Mouse (Mus musculus) myocyte (in vitro differentiated cells): ENCODE results near the gene Ankrd23. TPM values are rescaled to one million over a fixed set of nuclear protein-coding genes. Genes with fewer than 3 reads are reported as not detected.

ENCODE experiments used
- H3K27me3 ChIP-seq: one replicate; pipeline ENCODE4 v1.6.1; 2011; ENCODE audit not compliant: control insufficient read depth, insufficient read depth, insufficient read length
- H3K36me3 ChIP-seq: one replicate; pipeline ENCODE4 v1.6.1; 2011; ENCODE audit not compliant: control insufficient read depth, insufficient read depth
- H3K4me2 ChIP-seq: one replicate; pipeline ENCODE4 v1.6.1; 2011; ENCODE audit warnings: low read depth, control low read depth
- H3K4me3 ChIP-seq: one replicate; pipeline ENCODE4 v1.5.1; 2011; ENCODE audit warnings: mild to moderate bottlenecking, control low read depth, moderate library complexity
- H3K79me2 ChIP-seq: one replicate; pipeline ENCODE4 v1.6.1; 2011; ENCODE audit not compliant: control insufficient read depth, insufficient read depth
- H3ac ChIP-seq: one replicate; pipeline ENCODE4 v1.6.1; 2011; ENCODE audit not compliant: control insufficient read depth, insufficient read length
- CEBPB ChIP-seq: IDR thresholded peaks from 2 replicates; pipeline ENCODE4 v1.6.1; 2011; ENCODE audit warnings: mild to moderate bottlenecking, moderate library complexity; ENCODE audit not compliant: poor library complexity, insufficient read depth, severe bottlenecking
- E2F4 ChIP-seq: IDR thresholded peaks from one replicate; pipeline ENCODE4 v1.6.1; 2011; ENCODE audit warnings: mild to moderate bottlenecking, control low read depth, moderate library complexity; ENCODE audit not compliant: insufficient read depth
- MAX ChIP-seq: IDR thresholded peaks from one replicate; pipeline ENCODE4 v1.6.1; 2011; ENCODE audit warnings: low read depth, mild to moderate bottlenecking, control low read depth
- MYOD1 ChIP-seq, 3 experiments: IDR thresholded peaks; one replicate each; pipeline ENCODE4 v1.6.1; 2011; ENCODE audit warnings: control low read depth in 2 of 3, low read depth in 2 of 3, mild to moderate bottlenecking in 2 of 3, moderate library complexity in 1 of 3; ENCODE audit not compliant: insufficient read length in 2 of 3, control insufficient read depth in 1 of 3
- MYOG ChIP-seq, 3 experiments: IDR thresholded peaks; one replicate each; pipeline ENCODE4 v1.6.1; 2011; ENCODE audit warnings: control low read depth in 2 of 3, low read depth in 2 of 3, mild to moderate bottlenecking in 2 of 3; ENCODE audit not compliant: insufficient read length in 2 of 3, control insufficient read depth in 1 of 3, insufficient read depth in 1 of 3
- POLR2A ChIP-seq: IDR thresholded peaks from one replicate; pipeline ENCODE4 v1.6.1; 2011; ENCODE audit warnings: low read depth, mild to moderate bottlenecking, control low read depth, moderate library complexity; ENCODE audit not compliant: insufficient read length
- POLR2AphosphoS2 ChIP-seq: IDR thresholded peaks from one replicate; pipeline ENCODE4 v1.6.1; 2011; ENCODE audit warnings: low read depth, control low read depth; ENCODE audit not compliant: insufficient read length
- REST ChIP-seq: IDR thresholded peaks from one replicate; pipeline ENCODE4 v1.6.1; 2011; ENCODE audit warnings: mild to moderate bottlenecking, control low read depth, moderate library complexity; ENCODE audit not compliant: insufficient read depth, insufficient read length
- SRF ChIP-seq: IDR thresholded peaks from one replicate; pipeline ENCODE4 v1.6.1; 2011; ENCODE audit warnings: low read depth; ENCODE audit not compliant: control insufficient read depth, insufficient read length
- TCF12 ChIP-seq: IDR thresholded peaks from one replicate; pipeline ENCODE4 v1.6.1; 2011; ENCODE audit warnings: mild to moderate bottlenecking, control low read depth; ENCODE audit not compliant: poor library complexity, insufficient read depth, severe bottlenecking
- TCF3 ChIP-seq: IDR thresholded peaks from one replicate; pipeline ENCODE4 v1.6.1; 2011; ENCODE audit warnings: low read depth, control low read depth; ENCODE audit not compliant: insufficient read length
- USF1 ChIP-seq: IDR thresholded peaks from one replicate; pipeline ENCODE4 v1.6.1; 2011; ENCODE audit warnings: low read depth, mild to moderate bottlenecking, control low read depth, moderate library complexity
- polyA plus RNA-seq: library from polyadenylated mRNA; unstranded; fragments of >200 nt; fragmentation: generic; extraction: Trizol; gene quantifications from one replicate; pipeline ENCODE4 v1.2.1, GENCODE M21; 2012; ENCODE audit warnings: missing spikeins

Gene Ankrd23
- polyA plus RNA-seq, 1 experiment: 78.6 TPM

- no peak overlapping the region for H3K4me2 ChIP-seq
- no peaks in the 10 kb centered on the region for H3K36me3 ChIP-seq
- H3K4me3 ChIP-seq: no peak overlapping the region
- no peaks in the 10 kb centered on the region for H3K79me2 ChIP-seq
- TF ChIP-seq MYOG (IDR thresholded peaks at IDR 0.05; ENCODE audit: control insufficient read depth in 1 of 3, insufficient read depth in 1 of 3, insufficient read length in 2 of 3, low read depth in 2 of 3) (no peak), REST (no peak), SRF (no peak), POLR2AphosphoS2 (no peak), USF1 (no peak), TCF12 (no peak), POLR2A (no peak), MYOD1 (IDR thresholded peaks at IDR 0.05; ENCODE audit: control insufficient read depth in 1 of 3, insufficient read length in 2 of 3, low read depth in 2 of 3) (no peak), TCF3 (no peak), CEBPB (no peak), E2F4 (no peak), MAX (no peak)
- no peak overlapping the region for H3ac ChIP-seq
- no peaks in the 10 kb centered on the region for H3K27me3 ChIP-seq
Measured at GRCm38 (mm10) chr1:36566425-36566824, 29.7 kb upstream of the Ankrd23 start.

- TF ChIP-seq MYOG (IDR thresholded peaks at IDR 0.05; ENCODE audit: control insufficient read depth in 1 of 3, insufficient read depth in 1 of 3, insufficient read length in 2 of 3, low read depth in 2 of 3): peak; percentile 37 to 76 (median 39)
- no peak for TF ChIP-seq E2F4
- TF ChIP-seq TCF3: peak; percentile 80
- TF ChIP-seq POLR2A: no peak
- peak; percentile 79 for TF ChIP-seq TCF12
- no peak for TF ChIP-seq REST
- peak in 1 of 3 experiments; percentile 80 for TF ChIP-seq MYOD1 (IDR thresholded peaks at IDR 0.05; ENCODE audit: control insufficient read depth in 1 of 3, insufficient read length in 2 of 3, low read depth in 2 of 3)
- peak; percentile 17 for TF ChIP-seq POLR2AphosphoS2
- Histone ChIP-seq H3K79me2 (no peaks in the 10 kb centered on the region), H3K4me2 (peak overlapping the region; percentile 98), H3ac (no peak overlapping the region), H3K4me3 (no peak overlapping the region), H3K36me3 (no peaks in the 10 kb centered on the region), H3K27me3 (no peaks in the 10 kb centered on the region)
Measured at GRCm38 (mm10) chr1:36564101-36564500, 27.4 kb upstream of the Ankrd23 start.

DNA sequence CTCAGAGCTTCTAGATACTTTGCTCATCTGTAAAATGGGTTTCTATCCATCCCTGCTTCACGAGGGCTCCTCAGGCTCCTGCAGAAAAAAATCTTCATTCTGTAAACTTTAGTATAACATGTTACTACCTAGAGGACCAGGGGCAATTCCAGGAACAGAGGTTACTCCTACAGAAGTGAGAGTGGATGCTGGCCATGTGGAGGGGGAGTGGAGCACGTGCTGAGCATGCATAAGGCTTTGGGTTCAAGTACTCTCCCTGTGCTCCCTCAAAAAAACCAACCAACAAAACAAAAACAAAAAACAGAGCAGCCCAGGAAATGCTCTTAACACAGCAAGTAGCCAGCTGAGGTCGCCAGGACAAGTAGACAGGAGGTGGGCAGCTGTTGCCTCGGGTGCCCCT, 26.9 kb upstream of the Ankrd23 start:
- Histone ChIP-seq H3K36me3 (no peaks in the 10 kb centered on the region), H3K4me2 (peak overlapping the region; percentile 98), H3K27me3 (no peaks in the 10 kb centered on the region), H3K4me3 (no peak overlapping the region), H3K79me2 (no peaks in the 10 kb centered on the region), H3ac (no peak overlapping the region)
- peak in 1 of 3 experiments; percentile 30 for TF ChIP-seq MYOG (IDR thresholded peaks at IDR 0.05; ENCODE audit: control insufficient read depth in 1 of 3, insufficient read depth in 1 of 3, insufficient read length in 2 of 3, low read depth in 2 of 3)
- TF ChIP-seq CEBPB: no peak
- TF ChIP-seq POLR2AphosphoS2: no peak
- no peak for TF ChIP-seq TCF3
- no peak for TF ChIP-seq TCF12

GRCm38 (mm10) chr1:36563197-36563596, 26.5 kb upstream of the Ankrd23 start:
- Histone ChIP-seq H3K36me3 (no peaks in the 10 kb centered on the region), H3K79me2 (no peaks in the 10 kb centered on the region), H3ac (no peak overlapping the region), H3K4me2 (peak overlapping the region; percentile 98), H3K4me3 (no peak overlapping the region), H3K27me3 (no peaks in the 10 kb centered on the region)
- TF ChIP-seq CEBPB (0 out of 2 replicates have a peak, but pooled peaks have one; percentile 9), POLR2A (no peak), REST (no peak), MYOD1 (IDR thresholded peaks at IDR 0.05; ENCODE audit: control insufficient read depth in 1 of 3, insufficient read length in 2 of 3, low read depth in 2 of 3) (peak in 2 of 3 experiments; percentile 84 to 92), TCF12 (peak; percentile 42), MYOG (IDR thresholded peaks at IDR 0.05; ENCODE audit: control insufficient read depth in 1 of 3, insufficient read depth in 1 of 3, insufficient read length in 2 of 3, low read depth in 2 of 3) (peak; percentile 64 to 93 (median 67)), USF1 (no peak), POLR2AphosphoS2 (no peak), TCF3 (peak; percentile 0), MAX (no peak)

- Histone ChIP-seq H3K79me2 (peaks cover under 1% of the 10 kb centered on the region), H3K4me3 (no peak overlapping the region), H3K4me2 (peak overlapping the region; percentile 98), H3K27me3 (no peaks in the 10 kb centered on the region), H3ac (no peak overlapping the region), H3K36me3 (no peaks in the 10 kb centered on the region)
- TF ChIP-seq SRF: no peak
- peak; percentile 7 for TF ChIP-seq USF1
Measured at GRCm38 (mm10) chr1:36562388-36562787, 25.7 kb upstream of the Ankrd23 start.

DNA sequence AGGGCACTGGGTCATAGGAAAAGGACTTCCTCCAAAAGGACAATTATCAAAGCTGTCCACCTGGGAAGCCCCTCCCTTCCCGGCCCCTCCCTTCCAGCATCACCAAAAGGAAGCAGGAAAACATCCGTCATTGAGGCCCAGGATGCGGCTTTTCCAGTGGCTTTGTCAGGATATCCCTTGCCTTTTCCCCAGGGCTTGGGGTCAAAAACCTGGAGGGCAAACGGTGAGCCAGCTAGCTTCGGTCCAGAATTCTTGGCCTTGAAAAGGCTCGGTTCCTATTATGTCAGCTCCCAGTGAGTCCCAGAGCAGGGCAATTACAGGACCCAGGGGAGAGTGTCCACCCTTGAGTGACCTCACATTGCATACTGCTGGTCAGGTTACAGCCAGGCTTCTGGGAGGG, 24.2 kb upstream of the Ankrd23 start:
- H3ac ChIP-seq: no peak overlapping the region
- peak overlapping the region; percentile 98 for H3K4me2 ChIP-seq
- peak in 1 of 3 experiments; percentile 15 for TF ChIP-seq MYOD1 (IDR thresholded peaks at IDR 0.05; ENCODE audit: control insufficient read depth in 1 of 3, insufficient read length in 2 of 3, low read depth in 2 of 3)
- TF ChIP-seq POLR2AphosphoS2: no peak
- no peak overlapping the region for H3K4me3 ChIP-seq
- H3K79me2 ChIP-seq: peaks cover 15% of the 10 kb centered on the region
- H3K27me3 ChIP-seq: no peaks in the 10 kb centered on the region
- no peaks in the 10 kb centered on the region for H3K36me3 ChIP-seq
